Mouse (Mus musculus) heart, adult 2 months (tissue): Measurements from ENCODE around the gene Gm16181.

Experiments
- CTCF ChIP-seq: fragments of 200-600 bp; IDR thresholded peaks from 2 replicates; pipeline ENCODE4 v1.8.1; 2022; ENCODE audit warnings: antibody characterized with exemption, mild to moderate bottlenecking, moderate library complexity
- POLR2A ChIP-seq: fragments of 200-500 bp; IDR thresholded peaks from 2 replicates; pipeline ENCODE4 v1.6.1; 2011; ENCODE audit warnings: mild to moderate bottlenecking, low read depth, low read length, control low read depth; ENCODE audit not compliant: insufficient read depth

DNA sequence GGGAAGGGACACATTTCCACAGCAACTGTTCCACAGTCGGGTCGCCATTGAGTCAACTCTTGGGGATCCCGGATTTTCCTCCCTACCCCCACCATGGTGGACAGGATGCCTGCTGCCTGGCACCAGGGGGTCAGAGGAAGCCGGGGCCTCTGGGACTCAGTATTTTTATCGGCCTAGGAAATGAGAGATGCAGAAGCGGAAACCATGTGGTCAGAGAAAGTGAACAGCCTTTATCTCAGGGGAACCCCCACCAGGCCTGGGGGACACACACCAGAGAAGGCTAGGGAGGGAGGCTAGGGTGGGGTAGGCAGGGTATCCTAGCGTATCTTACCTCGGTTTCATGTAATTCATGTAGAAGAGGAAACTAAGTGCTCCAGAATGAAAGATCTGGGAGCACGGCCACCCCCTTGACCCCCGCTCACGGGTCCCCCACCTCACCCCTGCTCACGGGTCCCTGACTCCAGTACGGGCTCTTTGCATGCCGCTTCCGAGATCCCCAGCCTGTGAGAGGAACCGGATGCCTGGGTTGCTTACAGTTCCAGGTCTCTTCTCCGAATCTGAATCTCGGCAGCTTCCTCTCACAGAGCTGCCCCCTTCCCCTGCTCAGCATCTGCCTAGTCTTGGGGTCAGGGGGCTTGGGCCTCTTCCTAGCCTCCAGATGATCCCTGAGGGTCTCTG lies 2.0 kb upstream of the Gm16181 start:
- TF ChIP-seq CTCF (no peak), POLR2A (no peak)
